Mouse (Mus musculus): ENCODE measurements around the gene Rims4.

DNA sequence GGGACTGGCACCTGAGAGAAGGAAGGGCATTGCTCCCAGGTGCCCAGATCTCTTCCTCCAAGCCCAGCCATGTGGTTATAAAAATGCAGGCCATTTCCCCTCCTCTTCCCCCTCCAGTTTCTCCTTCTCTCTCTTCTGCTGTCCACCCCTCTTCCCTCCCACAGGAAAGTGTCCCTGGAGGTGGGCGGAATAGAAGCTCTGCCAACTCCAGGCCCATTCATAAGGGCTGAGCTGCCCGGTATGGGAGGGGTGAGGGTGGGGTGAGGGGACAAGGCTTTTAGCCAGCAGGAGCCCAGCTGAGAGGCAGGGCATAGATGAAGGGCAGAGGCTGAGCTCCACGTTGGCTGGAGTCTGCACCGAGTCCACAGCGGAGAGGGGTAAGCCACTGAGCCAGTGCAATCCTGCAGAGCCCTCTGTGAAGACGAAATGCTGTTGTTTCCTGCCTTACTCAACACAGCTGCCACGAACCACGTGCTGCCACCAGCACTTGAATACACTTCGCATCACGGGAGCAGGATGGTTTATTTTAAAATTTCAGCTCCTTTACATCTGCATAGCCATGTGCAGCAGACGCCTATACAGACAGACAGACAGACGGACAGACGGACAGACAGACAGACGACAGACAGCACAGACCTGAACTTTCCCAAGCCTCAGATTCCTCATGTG lies 41.5 kb downstream of the Rims4 start:
- TF ChIP-seq CTCF (IDR thresholded peaks at IDR 0.05; ENCODE audit: low read depth, low read length) (no peak), GATA1 (IDR thresholded peaks at IDR 0.05; ENCODE audit: borderline replicate concordance, low read length) (no peak), TAL1 (conservative IDR thresholded peaks at IDR 0.05; ENCODE audit: low read depth, low read length) (no peak), POLR2AphosphoS5 (IDR thresholded peaks at IDR 0.05; ENCODE audit: insufficient replicate concordance, low read depth, low read length) (no peak), GATA2 (IDR thresholded peaks at IDR 0.05; ENCODE audit: borderline replicate concordance, low read depth, low read length) (no peak)

Data from G1E (cell line).